ENCODE assay signal across 26 mouse cellular contexts in the genomic region with DNA sequence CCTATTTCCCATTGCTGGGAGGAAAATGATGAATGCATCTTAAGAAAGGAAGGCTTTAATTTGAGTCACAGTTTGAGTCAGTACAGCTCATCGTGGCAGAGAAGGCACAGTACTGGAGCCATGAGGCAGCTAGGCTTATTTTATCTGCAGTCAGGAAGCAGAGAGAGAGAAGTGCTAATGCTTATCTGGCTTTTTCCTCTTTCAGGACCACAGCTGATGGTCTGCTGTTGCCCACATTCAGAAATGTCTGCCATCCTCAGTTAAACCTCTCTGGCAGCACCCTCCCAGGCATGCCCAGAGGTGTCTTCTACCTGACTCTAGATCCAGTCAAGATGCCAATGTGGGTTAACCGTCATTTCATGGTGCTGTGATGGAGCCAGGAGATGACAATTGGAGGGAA. TPM values are rescaled to one million over a fixed set of nuclear protein-coding genes. Genes with fewer than 3 reads are reported as not detected.
DNase-seq lines count a peak whose midpoint lies in the region; ATAC-seq and TF ChIP-seq lines count a peak whose summit lies in the region.
"Had no signal": no experiment of that assay in that cellular context is flagged by ENCODE, and none has a peak within 500 bp of the region (broad histone marks: within the 10 kb centered on the region; RNA-seq: fewer than 3 reads in every experiment).

No protein-coding gene starts in this region.

- peaks cover 2% of the 10 kb centered on the region for H3K27me3 ChIP-seq in megakaryocyte, embryonic 14.5 days (replicated peaks)
- H3K27me3 ChIP-seq in MEL (ENCODE audit: control insufficient read depth in 1 of 2, insufficient read depth in 2 of 2, low read length in 2 of 2), result no peaks in the 10 kb centered on the region
- no peaks in the 10 kb centered on the region for H3K27me3 ChIP-seq in forebrain, embryonic 10.5 days (ENCODE audit: poor library complexity, severe bottlenecking)
- H3K27me3 ChIP-seq: CH12.LX; embryonic facial prominence, embryonic 12.5 days; forebrain, embryonic 12.5 days; Patski had no signal

- no peak overlapping the region for H3K9ac ChIP-seq in MEL (ENCODE audit: control insufficient read depth, low read depth, low read length, poor library complexity, severe bottlenecking)
- H3K9ac ChIP-seq: embryonic facial prominence, embryonic 12.5 days; forebrain, embryonic 12.5 days had no signal

- no peaks in the 10 kb centered on the region for H3K79me2 ChIP-seq in MEL (ENCODE audit: control insufficient read depth, insufficient read depth, low read length, poor library complexity)

- no peak overlapping the region for H3K27ac ChIP-seq in MEL (ENCODE audit: control insufficient read depth, low read depth, low read length)
- H3K27ac ChIP-seq in forebrain, embryonic 10.5 days, result no peak overlapping the region
- H3K27ac ChIP-seq: embryonic facial prominence, embryonic 10.5 days; embryonic facial prominence, embryonic 12.5 days; forebrain, embryonic 12.5 days had no signal

- peaks cover 15% of the 10 kb centered on the region for H3K4me1 ChIP-seq in megakaryocyte, embryonic 14.5 days
- H3K4me1 ChIP-seq in MEL (ENCODE audit: control insufficient read depth in 1 of 2, insufficient read depth in 2 of 2, low read length in 2 of 2), result no peaks in the 10 kb centered on the region; a peak in 1 of 4 replicates
- H3K4me1 ChIP-seq in forebrain, embryonic 10.5 days, result peaks cover 19% of the 10 kb centered on the region
- H3K4me1 ChIP-seq: embryonic facial prominence, embryonic 12.5 days had no signal

- no peaks in the 10 kb centered on the region; the same call in 1 of the 2 replicates for H3K9me3 ChIP-seq in megakaryocyte, embryonic 14.5 days
- H3K9me3 ChIP-seq in MEL (replicated peaks; ENCODE audit: insufficient read depth, low read length), result no peaks in the 10 kb centered on the region
- no peaks in the 10 kb centered on the region for H3K9me3 ChIP-seq in forebrain, embryonic 10.5 days
- H3K9me3 ChIP-seq: embryonic facial prominence, embryonic 10.5 days; embryonic facial prominence, embryonic 12.5 days; forebrain, embryonic 12.5 days; G1E had no signal

- peak; percentile 13 to 34; a peak in 2 of 4 replicates for TF ChIP-seq EP300 in MEL (IDR thresholded peaks at IDR 0.05; ENCODE audit: low read depth in 1 of 2, low read length in 2 of 2)

- TF ChIP-seq POLR2A in MEL (IDR thresholded peaks at IDR 0.05; ENCODE audit: control insufficient read depth in 1 of 2, insufficient read depth in 1 of 2, low read depth in 1 of 2, low read length in 2 of 2, poor library complexity in 1 of 2), result no peak

- no peak for TF ChIP-seq CTCF in MEL (IDR thresholded peaks at IDR 0.05 in 2 of 3, conservative IDR thresholded peaks at IDR 0.05 in 1 of 3; ENCODE audit: control insufficient read depth in 1 of 3, insufficient read depth in 1 of 3, low read depth in 2 of 3, low read length in 3 of 3, poor library complexity in 1 of 3, severe bottlenecking in 1 of 3)

- DNase-seq in MEL (ENCODE audit: low read depth, low spot score), result peak; percentile 40
- DNase-seq in forebrain, embryonic 10.5 days (ENCODE audit: extremely low spot score, low spot score), result no peak
- DNase-seq in cerebellum, adult 9-10 months, result no peak
- DNase-seq in adrenal gland, postnatal 36 days, result no peak
- DNase-seq: adrenal gland, adult 8-10 months; adrenal gland, postnatal 14 days; B cell, adult 2 months; cerebellum, adult 11-12 months; cerebellum, adult 2 months; cerebellum, adult 9-11 months; cerebellum, postnatal 14 days; cerebellum, postnatal 36 days had no signal

- no peak for ATAC-seq in megakaryocyte, adult 5-6 weeks (ENCODE audit: poor library complexity, severe bottlenecking)
- peak; percentile 72; the same call in 1 of the 2 replicates for ATAC-seq in common myeloid progenitor, adult 5-6 weeks (replicated peaks; ENCODE audit: low read depth, poor library complexity, severe bottlenecking)
- ATAC-seq in megakaryocyte-erythroid progenitor cell, adult 5-6 weeks (replicated peaks; ENCODE audit: low FRiP score, low TSS enrichment, poor library complexity, severe bottlenecking), result 0 out of 2 replicates have a peak, but pooled peaks have one; percentile 47
- ATAC-seq: activated CD4-positive, CD25-positive, alpha-beta regulatory T cell, adult 4 months; CD4-positive, CD25-positive, alpha-beta regulatory T cell, adult 4 months; forebrain, embryonic 14.5 days; forebrain, embryonic 16.5 days; Patski had no signal

- no peak for TF ChIP-seq RAD21 in MEL (IDR thresholded peaks at IDR 0.05; ENCODE audit: low read depth, low read length)

- 87% methylated on average over 2 of the region's 2 CpGs for WGBS in forebrain, embryonic 10.5 days

- peak overlapping the region; percentile 10 for H3K4me3 ChIP-seq in megakaryocyte, embryonic 14.5 days (replicated peaks)
- H3K4me3 ChIP-seq in MEL (ENCODE audit: control insufficient read depth in 1 of 2, insufficient read depth in 1 of 2, low read depth in 2 of 2, low read length in 2 of 2), result no peak overlapping the region
- no peak overlapping the region for H3K4me3 ChIP-seq in forebrain, embryonic 10.5 days
- H3K4me3 ChIP-seq: embryonic facial prominence, embryonic 10.5 days; embryonic facial prominence, embryonic 12.5 days; forebrain, embryonic 12.5 days had no signal

- no peaks in the 10 kb centered on the region for H3K36me3 ChIP-seq in megakaryocyte, embryonic 14.5 days (replicated peaks; ENCODE audit: low read length)
- peaks cover 0 to 2% of the 10 kb centered on the region in 2 experiments; a peak in 1 of 4 replicates for H3K36me3 ChIP-seq in MEL (ENCODE audit: control insufficient read depth in 1 of 2, insufficient read depth in 2 of 2, low read length in 2 of 2)
- no peaks in the 10 kb centered on the region for H3K36me3 ChIP-seq in forebrain, embryonic 10.5 days (replicated peaks)
- H3K36me3 ChIP-seq: embryonic facial prominence, embryonic 10.5 days; embryonic facial prominence, embryonic 12.5 days; forebrain, embryonic 12.5 days; G1E had no signal

TF ChIP-seq in MEL, 35 proteins besides CTCF, POLR2A, EP300 and RAD21:
- TF ChIP-seq SIN3A (IDR thresholded peaks at IDR 0.05; ENCODE audit: low read length), result no peak
- peak; percentile 24; the same call in 1 of the 2 replicates for TF ChIP-seq ETS1 (IDR thresholded peaks at IDR 0.05; ENCODE audit: low read depth, low read length)
- TF ChIP-seq POLR2AphosphoS2 (IDR thresholded peaks at IDR 0.05; ENCODE audit: low read length), result no peak
- TF ChIP-seq POLR2AphosphoS5 (IDR thresholded peaks at IDR 0.05; ENCODE audit: borderline replicate concordance, low read depth, low read length), result no peak
- peak; percentile 56 for TF ChIP-seq GATA1 (IDR thresholded peaks at IDR 0.05; ENCODE audit: low read depth, low read length)
- no peak for TF ChIP-seq TBP (IDR thresholded peaks at IDR 0.05; ENCODE audit: low read depth, low read length)
- no peak for TF ChIP-seq MAZ (IDR thresholded peaks at IDR 0.05; ENCODE audit: low read depth, low read length)
- no peak for TF ChIP-seq CHD1 (IDR thresholded peaks at IDR 0.05; ENCODE audit: low read depth, low read length)
- TF ChIP-seq KAT2A (conservative IDR thresholded peaks at IDR 0.05; ENCODE audit: low read depth, low read length), result no peak

RNA-seq across cellular contexts. Expression of a gene that starts 23.1 kb away (rescaled TPM):
- polyA plus RNA-seq in megakaryocyte, embryonic 14.5 days (2012; ENCODE audit: insufficient read depth, low replicate concordance), result 0.63 and 1.6 TPM in 2 replicates
- total RNA-seq in megakaryocyte, adult 5-6 weeks (2015), result 11.5 and 15.1 TPM in 2 replicates
- 22.4 and 23.9 TPM in 2 replicates for total RNA-seq in megakaryocyte, adult 5-6 weeks (2017)
- 15.4 and 19.7 TPM in 2 replicates for total RNA-seq in MEL (2012; rRNA removed)
- polyA plus RNA-seq in MEL (2012; ENCODE audit: insufficient read depth in 1 of 2, insufficient read length in 2 of 2, low read depth in 1 of 2, low replicate concordance in 2 of 2, missing spikeins in 1 of 2), result 10 to 100 TPM in 1 of 2 experiments, not detected in 1; 15.8 TPM
- 30.8 and 47.0 TPM in 2 replicates for total RNA-seq in common myeloid progenitor, adult 5-6 weeks (2017)
- total RNA-seq in megakaryocyte-erythroid progenitor cell, adult 5-6 weeks (2014; fragmentation: Nextera tagmentation), result 13.0 and 31.4 TPM in 2 replicates
- 54.0 and 56.1 TPM in 2 replicates for total RNA-seq in megakaryocyte-erythroid progenitor cell, adult 5-6 weeks (2017)
- polyA plus RNA-seq in forebrain, embryonic 10.5 days (2016; fragmentation: Nextera tagmentation; extraction: Ambion mirVana), result 30.2 and 32.4 TPM in 2 replicates
- 10 to 100 TPM; 45.1 to 57.9 TPM for total RNA-seq in adrenal gland, postnatal 36 days (2021)
